Mouse (Mus musculus) MEL-GATA-1-ER (cell line): ENCODE results near the gene Unc93b1.
A peak's percentile ranks its signal among the peaks of the same experiment; 100 is the strongest.

Source experiments
- DNase-seq: peaks from one replicate; pipeline ENCODE4 v3.0.0-alpha.2; 2012; ENCODE audit warnings: low read depth; ENCODE audit errors: extremely low read depth

Unc93b1 gene

DNA sequence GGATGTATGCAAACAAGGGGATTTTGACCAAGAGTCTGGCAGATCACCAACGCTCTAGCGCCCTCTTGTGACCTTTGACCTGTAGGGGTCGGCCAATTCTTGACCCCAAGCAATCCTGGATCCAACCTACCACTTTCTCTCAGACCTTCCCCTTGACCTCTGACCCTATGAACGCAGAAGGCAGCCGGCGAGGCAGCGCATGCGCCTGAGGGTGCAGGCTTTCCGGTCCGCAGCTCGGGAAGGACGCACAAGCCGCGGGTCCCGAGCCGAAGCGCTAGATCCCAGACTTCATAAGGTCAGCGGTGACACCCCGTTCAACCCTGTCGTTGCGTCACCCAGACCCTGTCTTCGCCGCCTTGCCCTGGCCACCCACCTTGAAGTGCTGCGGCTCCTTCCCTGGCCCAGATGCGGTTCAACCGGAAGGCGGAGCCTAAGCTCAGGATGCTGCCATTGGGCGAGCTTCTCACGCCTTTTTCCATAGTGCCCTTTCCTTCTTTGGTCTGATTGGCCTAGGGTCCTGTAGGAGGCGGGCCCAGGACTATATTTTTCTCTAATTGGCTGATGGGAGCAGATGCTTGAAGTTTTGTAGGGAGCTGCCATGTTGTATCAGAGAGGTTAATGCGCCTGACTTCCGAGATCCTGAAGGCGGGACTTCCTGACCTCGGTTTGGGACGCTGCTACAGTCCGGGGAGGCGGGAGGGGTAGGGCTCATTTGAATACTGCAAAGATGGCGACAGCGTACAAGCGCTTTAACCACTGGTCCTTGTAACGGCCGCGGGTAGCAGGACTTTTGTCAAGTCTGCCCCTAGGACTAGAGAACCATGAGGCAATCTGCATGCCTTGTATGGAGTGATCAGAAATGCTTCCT lies 22.4 kb upstream of the Unc93b1 start, which contains the start of gene Ndufs8:
TSS of gene Ndufs8 (minus strand) at position 438 of the 868 bp plus-strand sequence.
- DNase-seq, result peak; percentile 99

DNA sequence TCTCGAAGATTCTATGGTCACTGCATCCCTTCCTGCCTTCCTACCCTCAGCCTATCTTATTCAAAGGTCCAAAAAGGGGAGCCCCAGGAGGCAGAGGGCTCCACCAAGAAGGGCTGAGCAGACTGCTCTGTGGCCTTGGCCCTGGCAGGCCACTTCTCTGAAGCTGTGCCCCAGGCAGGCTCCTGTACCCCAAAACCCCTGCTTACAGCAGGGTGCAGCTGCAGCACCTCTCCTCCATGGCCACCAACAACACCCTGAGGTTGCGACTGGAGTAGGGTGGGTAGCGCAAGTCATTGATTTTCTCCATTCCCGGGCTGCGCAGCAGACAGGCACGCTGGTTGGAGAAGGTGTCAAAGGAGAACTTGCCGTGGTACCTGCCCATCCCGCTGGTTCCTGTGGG lies 21.3 kb upstream of the Unc93b1 start:
- no peak for DNase-seq

DNA sequence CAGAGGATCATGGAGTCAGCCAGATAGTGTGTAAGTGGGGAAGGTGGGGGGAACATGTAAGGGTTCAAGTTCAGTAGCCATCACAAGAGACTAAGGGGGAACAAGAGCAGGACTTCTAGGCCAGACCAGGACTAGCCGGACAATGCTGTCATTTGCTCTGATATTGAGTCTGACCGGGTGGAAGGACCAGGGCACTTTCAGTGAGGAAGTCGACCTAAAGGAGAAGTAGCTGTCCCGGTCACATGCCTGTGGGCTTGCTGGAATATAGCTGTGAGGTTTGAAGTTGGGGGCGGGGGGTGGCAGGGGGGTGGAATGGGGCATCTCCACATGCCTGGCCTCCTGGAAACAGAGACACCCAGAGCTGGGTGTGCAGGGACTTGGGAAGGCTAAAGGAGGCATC lies 20.5 kb upstream of the Unc93b1 start:
- no peak for DNase-seq

DNA sequence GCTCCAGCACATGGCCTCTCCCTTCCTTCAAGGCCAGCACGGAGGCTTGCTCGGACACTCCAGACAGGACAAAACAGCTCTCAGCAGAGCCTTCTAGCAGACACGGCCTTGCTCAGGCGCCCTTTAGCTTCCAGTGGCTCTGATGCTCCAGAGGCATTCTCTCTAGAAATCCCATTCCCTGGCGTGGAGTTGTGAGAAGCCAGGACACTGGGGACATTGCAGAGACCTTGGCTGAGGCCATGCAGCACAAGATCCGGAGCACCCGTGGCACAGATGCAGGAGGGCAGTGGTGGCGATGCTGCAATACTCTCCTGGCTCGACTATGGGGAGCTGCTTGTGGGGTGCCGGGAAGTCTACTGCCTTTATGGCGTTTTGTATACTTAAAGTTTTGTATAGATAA lies 18.3 kb upstream of the Unc93b1 start:
- no peak for DNase-seq

DNA sequence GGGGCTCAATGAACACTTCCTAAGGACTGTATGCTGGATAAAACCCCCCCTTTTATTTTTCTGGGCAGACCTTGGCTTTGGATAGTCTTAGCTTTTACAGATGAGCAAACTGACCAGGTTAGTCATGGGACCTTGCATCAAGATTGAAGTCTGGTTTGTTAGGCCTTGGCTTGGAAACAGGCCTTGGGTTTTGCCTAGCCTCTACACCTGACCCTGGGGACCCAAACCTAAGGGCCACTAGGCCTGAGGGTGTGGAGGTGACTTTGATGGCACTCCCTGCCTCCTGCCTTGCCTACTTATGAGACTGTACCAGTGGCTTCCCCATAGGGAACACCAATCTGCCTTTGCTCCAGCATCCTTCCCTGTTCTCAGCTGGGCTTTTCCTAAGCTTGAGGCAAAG lies 15.1 kb upstream of the Unc93b1 start:
- no peak for DNase-seq

DNA sequence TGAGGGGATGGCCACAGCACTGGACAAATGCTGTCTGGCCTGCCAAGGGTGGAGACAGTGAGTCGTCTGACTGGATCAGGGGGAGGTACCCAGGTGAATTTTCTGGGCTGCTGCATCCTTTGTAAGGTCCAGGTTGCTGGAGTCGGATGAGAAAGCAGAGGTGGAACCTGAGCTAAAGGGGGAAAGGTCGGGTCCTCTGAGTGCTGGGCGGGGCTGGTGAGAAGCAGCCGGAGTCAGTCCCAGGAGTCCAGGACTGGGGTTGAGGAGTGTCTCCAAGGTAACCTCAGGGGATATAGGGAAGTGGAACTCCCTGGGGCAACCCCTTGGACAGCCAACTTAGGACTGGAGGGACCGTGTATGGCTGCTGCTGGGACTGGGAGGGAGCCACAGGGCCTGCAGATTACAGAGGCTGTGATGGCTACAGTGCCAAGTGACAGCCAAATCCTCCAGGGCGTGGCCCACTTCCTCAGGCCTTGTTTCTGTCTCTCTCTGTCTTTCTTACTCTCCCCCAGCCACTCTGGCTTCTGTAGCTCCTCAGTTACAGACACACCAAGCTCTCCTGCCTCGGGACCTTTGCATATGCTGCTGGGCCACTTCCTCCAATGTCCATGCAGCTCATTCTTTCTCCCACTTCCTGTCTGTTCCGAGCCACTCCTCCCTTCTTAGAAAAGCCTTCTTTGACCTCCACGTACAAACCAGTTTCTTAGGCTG lies 12.2 kb upstream of the Unc93b1 start:
- DNase-seq, result no peak

DNA sequence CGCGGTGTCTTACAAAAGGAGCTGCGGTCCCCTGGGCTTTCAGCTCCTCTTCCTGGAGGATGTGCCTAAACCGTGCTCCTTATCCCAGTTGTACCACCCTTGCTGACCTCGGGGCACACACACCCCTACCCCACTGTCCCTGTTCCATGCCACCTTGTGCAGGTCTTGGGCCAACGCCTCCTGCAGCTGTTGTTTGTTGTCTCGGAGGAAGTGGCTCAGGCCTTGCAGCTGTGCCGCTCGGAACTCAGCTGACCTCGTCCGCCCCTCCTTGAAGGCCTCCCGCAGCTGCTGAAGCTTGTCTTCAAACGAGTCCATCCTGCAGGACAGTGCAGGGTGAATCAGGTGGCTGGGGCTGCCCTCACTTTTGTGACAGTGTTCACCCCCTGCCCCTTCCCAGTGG lies 11.4 kb upstream of the Unc93b1 start:
- DNase-seq, result no peak

DNA sequence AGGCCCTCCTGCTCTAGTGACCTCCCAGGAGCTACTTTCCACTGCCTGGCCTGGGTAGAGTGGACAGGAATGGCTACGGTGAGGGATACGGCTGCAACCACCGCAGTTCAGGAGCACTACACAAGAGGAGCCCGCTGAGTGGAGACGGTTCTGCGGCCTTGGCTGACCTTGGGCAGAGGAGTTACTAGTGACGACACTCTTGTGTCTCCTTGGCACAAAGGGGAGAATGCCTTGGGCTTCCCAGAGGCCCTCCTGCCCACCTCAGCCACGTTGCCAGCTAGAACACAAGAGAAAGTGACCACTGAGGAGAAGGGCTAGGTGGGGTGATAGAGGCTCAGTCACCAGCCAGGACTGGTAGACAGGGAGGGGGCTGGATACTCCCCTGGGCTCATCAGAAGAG lies 10.8 kb upstream of the Unc93b1 start:
- no peak for DNase-seq

DNA sequence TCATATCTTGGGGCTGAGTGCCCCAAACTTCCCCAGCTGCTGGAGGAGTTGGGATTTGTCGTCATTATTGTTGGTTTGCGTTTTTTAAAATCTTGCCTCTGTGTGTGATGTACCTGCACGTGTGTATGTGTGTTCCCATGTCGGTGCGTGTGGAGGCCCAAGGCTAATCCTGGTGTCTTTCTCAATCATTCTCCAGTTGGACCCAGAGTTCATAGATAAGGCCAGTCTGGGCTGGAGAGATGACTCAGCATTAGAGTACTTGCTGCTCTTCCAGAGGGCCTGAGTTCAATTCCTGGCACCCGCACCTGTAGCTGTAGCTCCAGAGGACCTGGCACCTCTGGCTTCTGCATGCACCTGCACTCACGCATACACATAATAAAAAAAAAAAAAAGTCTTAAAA lies 10.1 kb upstream of the Unc93b1 start:
- DNase-seq, result no peak

DNA sequence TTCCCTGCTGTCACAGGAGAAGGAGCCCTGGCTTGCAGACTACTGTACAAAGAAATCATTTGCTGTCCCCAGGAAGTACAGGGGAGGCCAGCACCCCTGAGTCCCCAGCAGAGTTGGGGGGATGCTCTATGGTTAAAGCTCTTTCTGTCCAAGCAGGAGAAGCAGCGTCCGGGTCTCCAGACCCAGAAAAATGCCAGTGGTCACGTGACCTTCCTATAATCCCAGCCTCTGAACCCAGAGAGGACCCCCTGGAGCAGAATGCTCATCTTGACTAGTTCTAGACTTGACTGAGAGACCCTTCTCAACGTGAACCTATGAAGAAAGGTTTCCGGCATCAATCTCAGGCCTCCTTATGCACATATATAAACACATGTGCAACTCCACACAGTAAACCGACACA lies 9.1 kb upstream of the Unc93b1 start:
- DNase-seq, result no peak

DNA sequence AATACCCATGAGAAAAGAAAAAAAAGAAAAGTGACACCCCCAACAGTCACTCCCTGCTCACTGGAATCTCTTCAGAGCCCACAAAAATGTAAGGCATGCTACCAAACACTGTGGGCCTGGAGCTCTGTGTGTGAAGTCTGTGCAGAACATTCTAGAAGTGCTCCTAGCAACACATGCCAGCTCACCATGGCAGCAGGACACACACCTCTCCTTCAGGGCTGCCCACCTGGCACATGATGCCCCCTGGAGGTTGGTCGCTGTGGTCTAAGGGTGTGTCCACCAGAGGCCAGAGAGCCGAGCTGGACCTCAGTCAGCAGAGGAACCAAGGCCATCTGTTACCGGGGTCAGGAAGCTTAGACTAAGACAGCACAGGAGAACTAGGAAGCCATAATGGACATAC lies 8.7 kb upstream of the Unc93b1 start:
- DNase-seq, result no peak

DNA sequence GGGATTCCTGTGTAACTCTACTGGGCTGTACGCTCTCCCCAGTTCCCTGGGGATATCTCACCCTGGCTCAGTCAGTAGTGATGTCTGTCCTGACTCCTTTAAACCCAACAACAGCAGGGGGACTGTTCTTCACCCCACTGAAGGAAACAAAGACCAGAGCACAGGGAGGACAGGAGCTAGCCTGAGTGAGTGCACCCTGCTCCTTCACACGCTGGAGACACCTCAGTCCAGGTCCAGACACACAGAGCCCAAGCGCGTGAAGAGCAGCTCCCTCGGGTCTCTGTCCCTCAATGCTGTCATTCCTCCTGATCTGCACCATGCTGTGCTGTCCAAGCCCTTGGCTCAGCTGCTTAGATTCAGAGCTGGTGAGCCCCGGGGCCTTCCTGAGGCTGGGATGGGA lies 8.3 kb upstream of the Unc93b1 start:
- no peak for DNase-seq

DNA sequence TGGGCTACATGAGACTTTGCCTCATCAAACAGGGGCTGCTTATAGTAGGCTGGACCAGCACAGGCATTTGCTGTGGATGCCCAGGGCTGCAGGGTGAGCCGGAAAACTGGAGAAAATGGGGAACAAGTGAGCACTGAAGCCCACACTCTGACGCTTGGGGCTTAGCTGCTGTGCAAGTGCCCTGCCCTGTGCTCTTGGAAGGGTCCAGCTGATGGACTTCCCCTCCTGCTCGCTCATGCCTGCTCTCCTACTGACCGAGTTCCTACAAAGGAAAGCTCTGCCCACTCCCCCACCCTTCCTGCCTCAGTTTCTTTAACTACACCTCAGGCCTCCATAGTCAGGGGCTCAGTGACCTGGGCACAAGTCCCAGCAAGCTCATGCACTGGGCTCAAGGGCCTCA lies 7.0 kb upstream of the Unc93b1 start:
- no peak for DNase-seq

DNA sequence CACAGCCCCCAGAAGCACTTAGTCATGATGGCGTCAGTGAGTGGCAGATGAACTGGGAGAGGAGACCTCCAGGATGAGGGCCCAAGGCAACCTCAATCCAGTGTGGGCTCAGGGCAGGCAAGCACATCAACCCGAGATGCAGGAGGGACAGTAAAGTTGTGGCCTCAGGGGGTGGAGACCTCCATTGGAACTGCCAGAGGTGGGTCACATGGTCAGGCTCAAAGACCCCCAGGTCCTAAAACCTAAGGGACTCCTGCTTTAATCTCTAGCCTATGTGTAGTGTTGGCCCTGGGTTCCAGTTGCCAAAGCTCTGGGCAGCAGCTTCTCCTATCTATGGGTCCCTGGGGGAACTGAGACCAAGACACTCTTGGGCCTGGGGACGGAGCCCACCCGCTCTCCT lies 6.2 kb upstream of the Unc93b1 start:
- DNase-seq, result no peak

DNA sequence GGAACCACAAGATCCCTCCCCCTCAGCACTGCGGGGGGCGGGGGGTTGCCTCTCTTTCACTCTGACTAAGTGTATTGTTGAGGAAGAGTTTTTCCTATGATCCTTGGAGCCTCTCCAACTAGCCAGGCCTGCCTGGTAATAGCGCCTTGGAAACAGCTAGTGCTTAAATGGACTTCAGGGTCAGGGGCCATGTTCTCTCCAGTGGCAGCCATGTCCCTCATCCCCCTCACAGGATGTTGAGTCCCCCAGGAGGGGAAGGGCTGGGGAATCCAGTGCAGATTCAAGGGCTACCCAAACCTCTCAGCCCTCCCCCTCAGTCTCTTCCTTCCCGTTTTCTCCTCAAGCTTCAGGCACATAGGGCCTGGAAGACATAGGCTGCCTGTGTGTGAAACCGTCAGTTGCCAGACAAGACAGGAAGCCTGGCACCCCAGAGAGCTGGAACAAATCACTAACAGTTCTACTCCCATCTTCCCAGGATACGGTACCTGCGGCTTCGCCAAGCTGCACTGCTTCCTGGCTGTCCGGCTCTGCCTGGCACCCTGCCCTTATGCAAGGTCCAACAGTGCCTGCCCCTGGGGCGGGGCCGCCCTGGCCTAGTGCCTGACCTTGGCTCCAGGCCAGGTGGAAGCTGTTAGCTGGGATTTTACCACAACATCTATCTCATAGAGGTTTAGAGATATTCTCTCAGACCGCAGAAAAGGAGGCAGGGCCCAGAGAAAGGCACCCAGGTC lies 5.6 kb upstream of the Unc93b1 start, which contains the start of gene Aldh3b1:
TSS of gene Aldh3b1 (minus strand) at position 598 of the 731 bp plus-strand sequence.
- no peak for DNase-seq

DNA sequence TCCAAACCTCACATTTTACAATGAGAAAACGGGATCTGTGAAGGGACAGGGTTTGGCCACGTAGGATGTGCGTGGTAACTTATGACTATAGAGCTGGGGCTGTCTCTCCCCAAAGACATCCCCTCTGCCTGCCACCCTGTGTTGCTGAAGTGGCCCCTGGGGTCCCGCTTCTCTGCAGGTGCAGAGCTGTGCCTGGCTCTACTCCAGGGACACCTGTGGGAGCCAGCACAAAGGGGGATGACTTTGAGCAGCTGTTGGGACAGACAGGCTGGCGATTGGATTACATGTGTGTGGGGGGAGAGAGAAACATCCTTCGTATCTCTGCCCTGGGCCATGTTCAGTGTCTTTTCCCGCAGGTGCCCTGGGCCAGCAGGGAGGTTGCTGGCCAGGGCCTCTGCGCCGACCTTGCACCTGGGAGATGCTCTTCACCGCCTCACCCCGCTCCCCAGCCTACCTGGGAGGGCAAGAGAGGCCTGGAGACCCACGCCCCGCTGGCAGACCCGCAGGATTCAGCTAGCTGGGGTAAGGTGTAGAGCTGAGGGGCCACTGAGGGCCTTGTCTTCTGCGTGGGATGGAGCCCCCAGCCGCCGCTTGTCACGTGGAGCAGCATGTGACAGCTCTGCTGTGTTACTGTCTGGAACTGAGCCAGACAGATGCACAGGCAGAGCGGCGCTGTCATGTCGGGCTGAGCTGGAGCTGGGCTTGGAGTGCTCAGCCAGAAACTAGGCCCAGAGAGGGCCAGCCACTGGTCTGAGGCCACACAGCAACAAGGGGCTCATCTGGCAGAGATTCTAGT lies 4.5 kb upstream of the Unc93b1 start:
- DNase-seq, result no peak

DNA sequence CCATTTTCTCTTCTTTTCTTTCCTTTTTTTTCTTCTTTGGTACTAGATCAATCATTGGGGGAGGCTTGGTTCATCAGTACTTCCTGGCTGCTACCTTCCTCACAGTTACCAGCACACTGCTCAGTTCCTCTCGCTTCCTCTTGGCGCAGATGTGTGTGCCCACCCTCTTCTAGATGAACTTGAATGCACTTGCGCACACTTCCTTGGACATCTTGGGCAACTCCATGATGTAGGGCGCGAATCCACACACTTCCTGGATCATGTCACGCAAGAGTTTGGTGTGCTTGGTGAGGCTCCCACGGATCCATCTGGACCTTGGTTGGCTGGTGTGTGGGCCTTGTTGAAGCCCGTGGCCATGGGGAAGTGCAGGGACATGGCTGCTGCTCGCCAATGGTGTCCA lies 3.3 kb upstream of the Unc93b1 start:
- no peak for DNase-seq

DNA sequence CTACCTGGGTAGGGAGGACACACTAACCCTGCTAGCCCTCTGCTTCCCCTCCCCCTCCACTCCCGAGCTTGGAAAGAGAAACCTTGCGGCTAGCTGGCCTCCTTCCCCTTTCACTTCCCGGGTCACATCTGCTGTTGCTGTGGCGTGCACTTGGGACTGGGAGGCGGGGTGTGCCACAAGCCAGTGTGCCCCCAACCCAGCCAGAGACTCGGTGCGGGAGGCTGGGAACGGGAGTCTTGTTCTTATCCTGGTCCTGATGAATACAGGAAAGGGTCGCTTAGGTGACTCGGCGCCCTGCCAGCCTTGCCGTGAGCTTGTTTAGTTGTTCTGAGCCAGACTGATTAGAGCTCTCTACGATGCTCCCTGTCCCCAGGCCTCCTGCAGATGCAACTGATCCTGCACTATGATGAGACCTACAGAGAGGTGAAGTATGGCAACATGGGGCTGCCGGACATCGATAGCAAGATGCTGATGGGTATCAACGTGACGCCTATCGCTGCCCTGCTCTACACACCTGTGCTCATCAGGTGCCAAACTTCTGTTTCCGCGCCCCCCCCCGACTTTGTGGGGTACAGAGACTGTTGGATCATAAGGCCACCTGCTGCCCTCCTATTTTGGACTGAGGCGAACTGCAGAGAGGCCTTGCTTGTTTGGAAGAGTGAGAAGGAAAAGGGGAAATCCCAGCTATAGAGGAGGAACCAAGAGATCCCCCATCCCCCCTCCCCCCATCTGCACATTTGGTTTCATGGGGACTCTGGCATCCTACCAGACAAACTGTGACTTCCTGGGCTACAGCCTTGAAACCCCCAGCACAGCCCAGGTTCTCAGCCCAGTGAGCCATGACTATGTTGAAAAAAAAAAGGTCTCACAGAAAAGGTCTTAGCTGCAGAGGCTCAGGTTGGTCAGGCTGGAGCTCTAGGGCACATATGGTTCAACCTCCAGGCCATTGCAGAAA lies 1.2 kb downstream of the Unc93b1 start:
- DNase-seq, result no peak

DNA sequence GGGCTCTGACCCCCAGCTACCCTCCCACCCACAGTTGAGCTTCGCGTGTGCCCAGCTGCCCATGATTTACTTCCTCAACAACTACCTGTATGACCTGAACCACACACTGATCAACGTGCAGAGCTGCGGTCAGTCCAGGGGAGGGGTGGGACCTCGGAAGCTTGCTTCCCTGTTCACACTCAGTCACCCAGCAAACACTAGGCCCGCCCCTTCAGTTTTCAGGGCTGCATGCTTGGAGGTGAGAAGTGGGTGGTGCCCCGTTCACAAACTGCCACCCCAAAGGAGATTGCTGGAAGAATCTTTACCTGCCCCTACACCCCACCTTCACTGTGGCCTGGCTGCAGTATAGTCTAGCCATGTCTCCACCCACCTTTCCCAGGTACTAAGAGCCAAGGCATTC lies 7.3 kb downstream of the Unc93b1 start:
- DNase-seq, result no peak
